Mouse (Mus musculus) right cerebral cortex, postnatal 4 days (tissue): ENCODE measurements at regions not wholly inside any gene's neighbourhood (a gene's known extent, or its start where the extent isn't known, plus 50 kb on each side); places are given as distances from the start of the nearest gene placed in this dataset.

ENCODE experiments used
- DNase-seq: peaks from one replicate; pipeline ENCODE4 v3.0.0-alpha.2; 2022

- no peak for DNase-seq
These were observed 372.6 kb downstream of the Eipr1 start for GRCm38 (mm10) chr12:29124079-29124668.

DNA sequence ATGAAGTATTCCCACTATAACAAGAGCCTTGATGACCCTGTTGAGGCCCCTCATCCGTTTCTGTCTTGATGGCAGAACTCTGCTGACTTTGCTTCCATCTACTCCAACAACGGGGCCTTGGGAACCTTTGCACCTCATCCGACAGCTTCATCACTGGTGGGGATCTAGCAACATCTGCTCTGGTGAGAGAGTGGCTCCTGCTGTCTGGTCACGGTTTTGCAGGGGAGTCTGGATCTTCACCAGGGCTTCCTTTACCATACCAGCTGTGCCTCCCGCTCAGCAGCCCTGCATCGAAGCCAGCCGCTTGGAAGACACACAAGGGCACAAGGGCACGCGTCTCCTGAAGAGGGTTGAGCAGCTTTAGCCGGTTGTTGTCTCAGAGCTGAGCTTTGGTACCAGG lies 377.2 kb downstream of the Eipr1 start:
- peak; percentile 32 for DNase-seq

- no peak for DNase-seq
These were observed 377.7 kb downstream of the Eipr1 start for GRCm38 (mm10) chr12:29129331-29129730.

- no peak for DNase-seq
These were observed 382.7 kb downstream of the Eipr1 start for GRCm38 (mm10) chr12:29134326-29134725.

DNA sequence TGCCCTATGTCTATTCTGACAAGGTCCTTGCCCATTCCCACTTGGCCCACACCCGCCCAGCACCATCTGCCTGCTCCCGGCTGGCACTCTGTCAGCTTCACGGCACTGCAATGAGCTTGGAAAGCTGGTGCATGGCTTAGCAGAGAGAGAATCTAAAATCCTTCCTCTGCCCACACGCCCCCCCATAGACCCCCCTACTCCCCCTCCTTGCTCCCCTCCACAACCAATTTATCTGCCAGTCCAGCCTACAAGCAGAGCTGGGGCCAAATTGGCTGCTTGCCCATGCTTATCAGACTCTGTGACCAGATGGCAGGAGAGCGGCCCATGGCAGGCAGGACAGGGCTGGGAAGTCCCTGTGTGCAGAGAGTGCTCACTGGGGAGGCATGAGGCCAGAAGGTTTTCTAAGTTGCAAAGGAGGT lies 385.3 kb downstream of the Eipr1 start:
- peak; percentile 78 for DNase-seq

DNA sequence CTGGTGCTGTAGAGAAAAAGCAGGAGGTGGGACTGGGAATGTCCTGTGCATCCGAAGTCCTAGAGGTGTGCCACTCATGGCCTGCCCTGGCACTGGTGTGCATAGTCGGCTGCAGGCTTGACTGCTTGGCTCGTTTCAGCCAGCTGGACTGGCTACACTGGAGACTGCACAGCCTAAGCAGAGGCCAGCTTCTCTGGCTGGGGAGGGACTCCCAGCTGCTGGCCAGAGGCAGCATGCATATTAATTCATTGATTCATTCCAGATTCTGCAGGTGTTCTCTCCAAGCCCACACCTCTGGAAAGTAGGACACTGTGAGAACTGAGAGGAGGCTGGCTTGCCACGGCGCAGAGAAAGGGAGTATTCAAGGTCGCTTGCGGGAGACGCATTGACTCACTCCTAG lies 385.9 kb downstream of the Eipr1 start:
- no peak for DNase-seq

DNA sequence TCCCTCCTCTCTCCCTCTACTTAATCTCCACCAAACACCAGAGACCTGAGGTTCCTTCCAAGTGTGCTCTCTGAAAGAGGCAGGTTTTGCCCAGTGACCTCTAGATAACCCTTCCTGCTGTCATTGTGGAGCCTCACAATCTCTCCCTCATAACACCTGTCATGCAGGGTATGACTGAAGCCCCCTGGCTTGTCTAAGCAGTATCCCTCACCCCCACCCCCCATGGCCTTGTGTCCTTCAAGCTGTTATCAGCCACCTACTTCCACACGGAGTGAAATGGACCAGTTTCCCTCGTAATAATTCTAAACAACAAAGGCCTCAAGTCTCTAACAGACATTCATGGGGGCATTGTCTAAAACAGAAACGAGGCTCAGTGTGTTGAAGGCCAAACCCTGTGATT lies 387.6 kb upstream of the Myt1l start:
- no peak for DNase-seq

DNA sequence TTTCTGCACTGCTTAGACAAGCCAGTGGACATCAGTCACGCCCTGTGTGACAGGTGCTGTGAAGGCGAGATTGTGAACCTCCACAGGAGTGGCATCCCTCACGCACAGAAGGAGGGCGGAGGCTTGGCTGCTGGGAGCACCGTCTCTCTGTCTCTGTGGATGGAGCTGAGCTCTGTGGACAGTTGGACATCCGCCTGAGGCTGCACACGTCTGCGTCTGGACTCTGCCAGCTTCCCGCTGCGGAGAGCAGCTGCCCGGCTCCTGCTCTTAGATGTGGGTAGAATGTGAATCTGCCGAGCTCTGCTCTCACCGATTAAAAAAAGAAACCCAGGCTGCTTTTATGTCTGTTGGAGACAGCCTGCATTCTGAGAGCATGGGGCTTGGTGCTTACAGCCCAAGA lies 387.1 kb upstream of the Myt1l start:
- peak; percentile 71 for DNase-seq

GRCm38 (mm10) chr12:29141855-29142254 lies 386.3 kb upstream of the Myt1l start:
- no peak for DNase-seq

- DNase-seq = peak; percentile 45
These were observed 384.9 kb upstream of the Myt1l start for GRCm38 (mm10) chr12:29143297-29143696.

GRCm38 (mm10) chr12:29160920-29161319 lies 367.3 kb upstream of the Myt1l start:
- no peak for DNase-seq

GRCm38 (mm10) chr12:29161546-29161945 lies 366.6 kb upstream of the Myt1l start:
- DNase-seq = no peak

DNA sequence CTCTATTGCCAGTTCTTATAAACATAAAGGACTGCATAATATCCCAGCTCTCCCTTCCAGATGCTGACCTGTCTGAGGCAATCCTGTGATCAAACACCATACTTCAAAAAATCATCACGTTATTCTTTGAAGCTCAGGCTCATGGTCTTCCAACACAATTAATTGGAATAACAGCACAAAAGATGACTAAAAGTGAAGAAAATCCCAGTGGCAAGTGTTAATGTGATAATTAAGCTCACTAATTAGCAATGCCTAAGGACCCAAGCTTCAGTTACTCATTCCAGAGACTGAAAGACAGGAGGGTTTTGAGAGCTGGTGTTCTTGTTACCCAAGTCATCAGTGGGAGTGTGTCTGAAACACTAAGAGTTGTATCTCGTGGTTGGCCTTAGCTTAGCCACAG lies 363.5 kb upstream of the Myt1l start:
- no peak for DNase-seq

DNA sequence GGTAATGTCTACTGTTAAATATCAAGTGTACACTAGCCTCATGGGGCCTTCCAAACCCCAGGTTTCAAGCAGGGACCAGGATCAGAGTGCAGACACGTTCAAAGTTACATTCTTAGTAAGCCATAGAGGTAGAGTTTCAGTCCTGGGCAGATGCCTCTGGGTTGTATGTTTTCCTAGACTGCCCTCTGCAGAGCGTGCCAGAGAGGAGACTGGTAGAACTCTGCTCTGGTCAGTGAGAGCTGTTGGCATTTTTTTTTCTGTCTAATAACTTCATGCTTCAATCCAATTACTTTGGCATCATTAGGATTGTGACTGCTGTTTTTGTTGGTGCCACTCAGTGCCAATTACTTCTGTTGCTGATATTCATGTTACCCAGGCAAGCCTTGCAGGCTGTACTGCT lies 361.9 kb upstream of the Myt1l start:
- no peak for DNase-seq

DNA sequence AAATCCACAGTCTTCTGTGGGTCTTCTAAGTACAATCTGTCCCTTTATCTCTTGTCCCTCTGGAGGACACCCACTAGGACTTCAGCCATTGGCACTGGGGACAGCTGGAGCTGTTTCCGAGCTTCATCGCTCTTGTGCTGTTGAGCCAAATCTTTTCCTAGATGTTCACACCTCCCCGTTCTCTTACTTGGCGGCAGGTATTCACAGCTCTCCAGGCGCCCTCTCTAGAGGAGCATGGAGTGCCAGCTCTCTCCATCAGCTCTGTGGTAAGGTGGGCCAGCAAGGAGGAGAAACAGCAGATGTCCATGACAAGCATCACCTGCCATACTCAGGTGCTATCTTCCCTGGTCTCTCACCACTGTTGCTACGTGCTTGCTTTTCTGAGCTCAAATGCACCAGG lies 360.3 kb upstream of the Myt1l start:
- DNase-seq = no peak

GRCm38 (mm10) chr12:29175698-29176440 lies 352.3 kb upstream of the Myt1l start:
- DNase-seq = no peak

- DNase-seq = no peak
These were observed 351.0 kb upstream of the Myt1l start for GRCm38 (mm10) chr12:29177145-29177544.

DNA sequence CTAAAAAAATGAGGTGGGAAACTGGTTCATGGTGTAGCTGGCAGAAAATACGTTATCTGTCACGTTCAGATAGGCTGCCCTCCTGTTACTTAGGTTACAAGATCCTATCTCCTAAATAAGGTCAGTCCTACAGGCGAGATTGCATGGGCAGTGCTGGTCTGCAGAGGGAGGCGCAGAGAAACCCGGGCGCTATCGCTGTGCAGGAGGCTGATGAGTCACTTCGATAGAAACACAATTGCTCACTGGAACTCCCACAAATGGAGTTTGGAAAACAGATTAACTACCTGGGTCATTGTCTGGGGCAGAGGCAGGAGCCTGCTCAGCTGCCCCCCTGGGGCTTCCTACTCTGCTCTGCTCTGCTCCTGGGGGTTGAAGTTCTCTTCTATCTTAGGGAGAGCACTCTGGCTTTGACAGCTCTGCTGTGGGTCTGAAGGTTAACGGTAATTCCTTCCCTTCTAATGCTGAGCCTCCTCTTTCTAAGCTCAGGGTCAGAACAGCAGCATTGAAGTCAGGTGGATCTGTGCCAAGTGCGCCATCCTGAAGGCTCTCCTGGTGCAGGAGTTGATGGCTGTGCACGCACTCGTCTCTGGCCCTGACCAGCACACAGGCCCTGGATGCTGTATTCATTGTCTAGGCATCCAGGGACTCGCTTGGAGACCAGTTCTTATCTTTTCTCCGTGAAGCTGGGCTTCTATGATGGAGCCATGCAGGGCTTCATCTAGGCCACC lies 349.9 kb upstream of the Myt1l start:
- no peak for DNase-seq

GRCm38 (mm10) chr12:29179405-29179804 lies 348.8 kb upstream of the Myt1l start:
- DNase-seq = no peak

- DNase-seq = no peak
These were observed 347.6 kb upstream of the Myt1l start for GRCm38 (mm10) chr12:29180576-29180975.

DNA sequence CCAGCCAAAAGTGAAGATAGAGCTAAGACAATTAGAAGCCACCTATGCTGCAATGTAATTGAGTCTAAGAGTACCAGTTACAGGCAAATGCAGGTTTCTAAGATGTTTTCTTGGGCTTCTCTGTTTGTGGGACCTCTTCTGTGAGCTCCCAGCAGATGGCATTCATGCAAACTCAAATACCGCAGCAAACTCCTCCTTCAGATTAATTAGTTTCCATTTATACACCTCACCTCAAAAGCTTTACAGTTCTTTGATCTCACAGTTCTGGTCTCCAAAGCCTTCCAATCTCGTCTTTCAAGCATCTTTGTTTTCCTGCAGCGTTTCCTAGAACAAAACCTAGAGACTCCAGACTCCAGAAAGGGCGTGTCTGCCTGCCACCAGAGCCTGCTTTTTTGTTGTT lies 340.6 kb upstream of the Myt1l start:
- DNase-seq = no peak

DNA sequence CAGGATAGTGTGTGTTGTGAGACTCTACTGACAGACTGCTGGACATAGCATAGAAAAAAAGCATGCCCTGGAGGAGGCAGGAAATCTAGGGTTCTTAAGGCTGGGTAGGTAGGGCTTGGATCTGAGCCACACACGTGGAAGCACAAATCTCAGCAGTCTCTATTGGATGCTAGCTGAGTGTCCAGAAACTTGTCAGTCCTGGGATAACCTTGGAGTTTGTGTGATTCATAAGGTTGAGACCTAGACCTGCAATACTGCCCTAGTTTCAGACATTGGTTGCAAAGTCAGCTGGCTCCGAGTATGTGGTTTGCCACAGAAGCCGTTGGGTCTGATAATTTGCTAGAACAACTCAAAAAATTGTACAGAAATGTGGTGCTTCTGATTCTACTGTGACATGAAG lies 335.8 kb upstream of the Myt1l start:
- DNase-seq = no peak

GRCm38 (mm10) chr12:29211946-29212345 lies 316.2 kb upstream of the Myt1l start:
- DNase-seq = no peak

- no peak for DNase-seq
These were observed 314.6 kb upstream of the Myt1l start for GRCm38 (mm10) chr12:29213625-29214024.
